Mouse (Mus musculus) intestine, embryonic 14.5 days (tissue): ENCODE measurements at regions not wholly inside any gene's neighbourhood (a gene's known extent, or its start where the extent isn't known, plus 50 kb on each side); places are given as distances from the start of the nearest gene placed in this dataset.

Experiments
- ATAC-seq: fragments of 200-750 bp; cut with Nextera tagmentation; replicated peaks from 2 replicates; pipeline ENCODE4 v1.8.0; 2017; ENCODE audit warnings: low read depth, moderate number of reproducible peaks, moderate TSS enrichment, moderate library complexity; ENCODE audit not compliant: low FRiP score, low TSS enrichment
- DNase-seq: peaks from one replicate; pipeline ENCODE4 v3.0.0-alpha.2; 2018; ENCODE audit warnings: low spot score
- H3K27ac ChIP-seq: fragments of 300-500 bp; sonication (generic); 2 replicates; pipeline ENCODE4 v1.5.1; 2014; ENCODE audit warnings: low read depth, mild to moderate bottlenecking, control low read depth
- H3K27me3 ChIP-seq: fragments of 300-500 bp; sonication (generic); replicated peaks from 2 replicates; pipeline ENCODE4 v1.6.1; 2014; ENCODE audit warnings: low read length, control low read depth; ENCODE audit not compliant: control insufficient read depth, insufficient read depth
- H3K36me3 ChIP-seq: fragments of 300-500 bp; sonication (generic); 2 replicates; pipeline ENCODE4 v1.6.1; 2014; ENCODE audit warnings: low read length, control low read depth; ENCODE audit not compliant: control insufficient read depth, insufficient read depth
- H3K4me1 ChIP-seq: fragments of 300-500 bp; sonication (generic); replicated peaks from 2 replicates; pipeline ENCODE4 v1.6.1; 2014; ENCODE audit warnings: low read length, control low read depth, mixed read lengths; ENCODE audit not compliant: control insufficient read depth, insufficient read depth
- H3K4me2 ChIP-seq: fragments of 300-500 bp; sonication (generic); 2 replicates; pipeline ENCODE4 v1.6.1; 2014; ENCODE audit warnings: low read length
- H3K4me3 ChIP-seq: fragments of 300-500 bp; sonication (generic); 2 replicates; pipeline ENCODE4 v1.5.1; 2014; ENCODE audit warnings: low read depth, low read length, control low read depth, mixed read lengths
- H3K9ac ChIP-seq: fragments of 300-500 bp; sonication (generic); 2 replicates; pipeline ENCODE4 v1.6.1; 2014; ENCODE audit warnings: mild to moderate bottlenecking, low read length
- H3K9me3 ChIP-seq: fragments of 300-500 bp; sonication (generic); 2 replicates; pipeline ENCODE4 v1.6.1; 2016; ENCODE audit warnings: low read length, control low read depth; ENCODE audit not compliant: control insufficient read depth
- WGBS: fragments of 180-500 bp; shearing (Covaris S2); extraction: QIAGEN DNeasy Blood & Tissue Kit; methylation state at CpG from one replicate; pipeline ENCODE4 v1.1.7; 2014; 5-methylcytosine and 5-hydroxymethylcytosine counted together

DNA sequence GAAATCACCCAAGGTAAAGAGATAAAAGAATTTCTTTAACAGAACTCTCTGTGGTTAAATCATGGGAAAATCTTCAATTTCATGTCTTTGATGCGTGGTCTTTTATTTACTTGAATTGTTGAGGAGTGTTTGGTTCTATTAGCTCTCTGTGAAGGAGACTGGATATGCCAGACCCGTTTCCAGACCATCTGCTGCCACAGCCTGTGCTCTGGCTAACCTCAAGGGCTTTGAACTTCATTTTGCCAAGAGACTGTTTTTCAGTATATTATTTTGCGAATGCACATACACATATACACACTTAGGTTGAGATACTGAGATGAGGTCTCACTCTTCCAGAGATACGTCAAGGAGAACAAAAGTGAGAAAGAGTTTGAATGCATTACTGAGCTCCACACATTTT lies 414.4 kb downstream of the 1700017N19Rik start:
- Histone ChIP-seq H3K9ac (no peak overlapping the region), H3K4me2 (no peak overlapping the region), H3K27me3 (no peaks in the 10 kb centered on the region), H3K4me1 (no peaks in the 10 kb centered on the region), H3K4me3 (no peak overlapping the region), H3K9me3 (no peaks in the 10 kb centered on the region), H3K27ac (no peak overlapping the region), H3K36me3 (no peaks in the 10 kb centered on the region)
- WGBS: 71% methylated on average over 4 of the region's 4 CpGs
- no peak for ATAC-seq
- DNase-seq: no peak

DNA sequence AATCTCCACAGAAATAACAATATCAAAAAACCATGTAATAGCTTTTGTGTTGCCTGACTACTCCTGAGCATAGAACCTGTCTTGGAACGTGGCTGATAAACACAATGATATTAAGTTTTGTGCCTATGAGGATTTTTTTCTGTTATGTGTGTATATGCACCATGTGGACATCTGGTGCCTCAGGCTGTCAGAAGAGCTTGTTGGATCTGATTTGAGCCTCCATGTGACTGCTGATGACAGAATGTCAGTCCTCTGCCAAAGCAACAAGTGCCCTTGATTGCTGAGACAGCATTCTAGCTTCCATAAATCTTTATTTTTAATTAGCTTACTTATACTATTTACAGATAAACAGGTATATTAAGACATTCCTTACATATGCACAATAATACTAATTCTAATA lies 425.1 kb downstream of the 1700017N19Rik start:
- DNase-seq: no peak

DNA sequence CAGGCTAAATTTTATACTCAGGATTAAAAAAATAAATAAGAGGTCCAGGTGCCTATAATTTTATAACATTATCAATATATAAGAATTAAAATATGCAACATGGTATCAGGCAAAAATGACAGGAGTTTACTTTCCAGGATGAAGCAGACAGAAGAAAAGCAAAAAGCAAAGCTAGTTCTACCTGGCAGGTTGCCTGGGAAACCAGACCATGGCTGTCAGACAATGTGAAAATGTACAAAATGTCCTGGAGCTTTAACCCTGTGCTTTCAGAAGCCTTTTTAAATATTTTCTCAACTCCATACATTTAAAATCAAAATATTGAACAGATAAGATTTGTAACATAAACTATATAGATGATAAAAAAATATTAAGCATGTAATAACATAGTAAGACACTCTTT lies 448.3 kb downstream of the 1700017N19Rik start:
- Histone ChIP-seq H3K9me3 (no peaks in the 10 kb centered on the region), H3K4me1 (no peaks in the 10 kb centered on the region), H3K4me3 (no peak overlapping the region), H3K36me3 (no peaks in the 10 kb centered on the region), H3K4me2 (no peak overlapping the region), H3K9ac (no peak overlapping the region), H3K27ac (no peak overlapping the region), H3K27me3 (no peaks in the 10 kb centered on the region)
- ATAC-seq (no peak), DNase-seq (no peak)

More for the DNA sequence above, 425.1 kb downstream of the 1700017N19Rik start:
- H3K36me3 ChIP-seq: no peaks in the 10 kb centered on the region
- no peak overlapping the region for H3K27ac ChIP-seq
- no peak overlapping the region for H3K9ac ChIP-seq
- ATAC-seq: no peak
- H3K27me3 ChIP-seq: no peaks in the 10 kb centered on the region
- H3K4me3 ChIP-seq: no peak overlapping the region
- H3K4me1 ChIP-seq: no peaks in the 10 kb centered on the region
- 86% methylated on average over 1 of the region's 1 CpGs for WGBS
- no peaks in the 10 kb centered on the region for H3K9me3 ChIP-seq
- H3K4me2 ChIP-seq: no peak overlapping the region

DNA sequence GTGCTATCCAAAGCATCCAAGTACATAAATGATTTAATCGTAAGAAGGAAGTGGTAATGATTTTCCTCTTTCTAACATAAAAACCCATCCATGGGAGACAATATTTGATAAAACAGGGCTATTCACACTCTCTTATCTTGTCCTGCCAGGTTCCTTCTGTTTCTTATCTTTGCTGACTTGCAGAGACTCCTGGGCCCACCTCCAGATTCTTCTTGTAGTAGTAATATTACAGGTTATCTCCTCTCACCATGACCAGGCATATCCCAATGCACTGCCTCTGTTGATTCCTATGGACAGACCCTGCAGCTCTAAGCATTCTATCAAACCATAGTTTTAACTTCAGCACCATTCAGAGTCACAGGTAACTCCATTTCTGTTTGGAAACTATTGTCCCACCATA lies 448.8 kb downstream of the 1700017N19Rik start:
- DNase-seq (no peak), ATAC-seq (no peak)
- Histone ChIP-seq H3K9me3 (no peaks in the 10 kb centered on the region), H3K4me3 (no peak overlapping the region), H3K4me2 (no peak overlapping the region), H3K4me1 (no peaks in the 10 kb centered on the region), H3K36me3 (no peaks in the 10 kb centered on the region), H3K27me3 (no peaks in the 10 kb centered on the region), H3K9ac (no peak overlapping the region), H3K27ac (no peak overlapping the region)
- WGBS: 94% methylated on average over 1 of the region's 1 CpGs
